Mouse (Mus musculus) forebrain, embryonic 12.5 days (tissue): ENCODE measurements around the gene Pramef12. TPM values are rescaled to one million over a fixed set of nuclear protein-coding genes. Genes with fewer than 3 reads are reported as not detected.
"Not testable (repeated sequence)": the region's sequence is repeated elsewhere in the genome, so short reads cannot be mapped to it uniquely, and the experiment has no call there.

ENCODE experiments used
- ATAC-seq: fragments of 200-750 bp; cut with Nextera tagmentation; 2 replicates; pipeline ENCODE4 v1.8.0; 2017; ENCODE audit warnings: moderate TSS enrichment; ENCODE audit not compliant: low FRiP score
- H3K27ac ChIP-seq: fragments of 300-500 bp; sonication (generic); 2 replicates; pipeline ENCODE4 v1.5.1; 2016; ENCODE audit warnings: mild to moderate bottlenecking
- H3K27me3 ChIP-seq: fragments of 300-500 bp; sonication (generic); 2 replicates; pipeline ENCODE4 v1.6.1; 2016; ENCODE audit warnings: mild to moderate bottlenecking
- H3K36me3 ChIP-seq: fragments of 300-500 bp; sonication (generic); replicated peaks from 2 replicates; pipeline ENCODE4 v1.6.1; 2016; ENCODE audit warnings: mild to moderate bottlenecking
- H3K4me1 ChIP-seq: fragments of 300-500 bp; sonication (generic); 2 replicates; pipeline ENCODE4 v1.6.1; 2016
- H3K4me2 ChIP-seq: fragments of 300-500 bp; sonication (generic); 2 replicates; pipeline ENCODE4 v1.6.1; 2016; ENCODE audit warnings: mild to moderate bottlenecking, moderate library complexity
- H3K4me3 ChIP-seq: fragments of 300-500 bp; sonication (generic); replicated peaks from 2 replicates; pipeline ENCODE4 v1.5.1; 2016; ENCODE audit warnings: mild to moderate bottlenecking
- H3K9ac ChIP-seq: fragments of 300-500 bp; sonication (generic); 2 replicates; pipeline ENCODE4 v1.6.1; 2016; ENCODE audit warnings: mild to moderate bottlenecking
- H3K9me3 ChIP-seq: fragments of 300-500 bp; sonication (generic); 2 replicates; pipeline ENCODE4 v1.6.1; 2016
- WGBS: fragments of 180-500 bp; shearing (Covaris S2); methylation state at CpG from one replicate; pipeline ENCODE4 v1.1.7; 2016; 5-methylcytosine and 5-hydroxymethylcytosine counted together
- polyA plus RNA-seq: library from polyadenylated mRNA; unstranded; fragments of >200 nt; fragmentation: Nextera tagmentation; extraction: Ambion mirVana; gene quantifications from 2 replicates; pipeline ENCODE4 v1.2.1, GENCODE M21; 2016

Pramef12 gene
- polyA plus RNA-seq, 1 experiment from 2014 or later = not detected

GRCm38 (mm10) chr4:144402712-144403111 is 5.6 kb downstream of the Pramef12 start:
- Histone ChIP-seq H3K4me2 (no peak overlapping the region), H3K4me3 (no peak overlapping the region), H3K36me3 (no peaks in the 10 kb centered on the region), H3K9ac (no peak overlapping the region), H3K9me3 (0 out of 2 replicates have a peak, but pooled peaks cover 1% of the 10 kb centered on the region), H3K4me1 (no peaks in the 10 kb centered on the region), H3K27ac (no peak overlapping the region), H3K27me3 (no peaks in the 10 kb centered on the region)
- 86% methylated on average over 4 of the region's 4 CpGs for WGBS
- ATAC-seq = no peak

- Histone ChIP-seq H3K9ac (no peak overlapping the region), H3K9me3 (peaks cover 24% of the 10 kb centered on the region), H3K36me3 (no peaks in the 10 kb centered on the region), H3K4me2 (no peak overlapping the region), H3K27me3 (no peaks in the 10 kb centered on the region), H3K4me1 (no peaks in the 10 kb centered on the region), H3K4me3 (no peak overlapping the region), H3K27ac (no peak overlapping the region)
- WGBS = 51% methylated on average over 3 of the region's 3 CpGs
- no peak for ATAC-seq
Observed at GRCm38 (mm10) chr4:144396316-144396715, 11.9 kb downstream of the Pramef12 start.

DNA sequence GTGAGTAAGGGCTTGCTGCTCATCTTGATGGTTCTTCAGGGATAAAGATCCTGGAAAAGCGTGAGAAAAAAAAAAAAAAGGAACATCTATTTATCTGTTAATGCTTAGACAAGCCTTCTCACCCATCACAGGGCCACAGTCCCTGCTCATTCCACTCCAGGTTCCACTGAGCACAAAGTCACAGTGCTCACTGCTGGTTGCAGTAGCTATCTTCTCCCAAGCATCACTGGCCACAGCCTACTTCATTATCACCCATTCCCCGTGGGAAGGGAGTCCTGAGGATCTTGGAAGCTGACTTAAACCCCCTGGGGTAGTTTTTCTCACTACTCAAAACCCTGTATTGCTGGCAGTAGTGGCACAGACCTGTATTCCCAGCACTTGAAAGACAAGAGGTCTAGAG is 30.4 kb downstream of the Pramef12 start, which contains the start of gene Pramef20:
Gene Pramef20 (minus strand): TSS at position 23 of the 400 bp plus-strand sequence.
- H3K27ac ChIP-seq = no peak within 1 kb of the TSS
- no peak within 1 kb of the TSS for H3K4me2 ChIP-seq
- no peak within 1 kb of the TSS for H3K4me3 ChIP-seq
- WGBS = 60% methylated on average over 2 of the region's 2 CpGs
- H3K4me1 ChIP-seq = no peaks in the 10 kb centered on the region
- H3K36me3 ChIP-seq = no peaks in the 10 kb centered on the region
- no peak for ATAC-seq
- H3K27me3 ChIP-seq = no peaks in the 10 kb centered on the region
- peaks cover 32% of the 10 kb centered on the region for H3K9me3 ChIP-seq
- H3K9ac ChIP-seq = no peak within 1 kb of the TSS

GRCm38 (mm10) chr4:144357642-144358041 is 50.6 kb downstream of the Pramef12 start, which contains the start of gene Gm13119:
Gene Gm13119, plus strand, starts transcription at chr4:144357942.
- H3K27ac ChIP-seq, H3K27me3 ChIP-seq, H3K4me3 ChIP-seq, ATAC-seq, H3K9ac ChIP-seq, H3K36me3 ChIP-seq, H3K4me1 ChIP-seq, H3K4me2 ChIP-seq: not testable (repeated sequence)
- H3K9me3 ChIP-seq = peaks cover 26% of the 10 kb centered on the region; the same call in 1 of the 2 replicates
- 86% methylated on average over 3 of the region's 3 CpGs for WGBS

Other genes with a start within 250 kb of the Pramef12 start
- gene Oog3, start 245.8 kb downstream of the Pramef12 start, polyA plus RNA-seq = not detected in 2 replicates
- gene Oog2, start 217.7 kb downstream of the Pramef12 start, polyA plus RNA-seq = not detected in 2 replicates
- not detected in 2 replicates for gene C87977, start 195.1 kb downstream of the Pramef12 start, polyA plus RNA-seq
- not detected in 2 replicates for gene Pramel5, start 128.0 kb downstream of the Pramef12 start, polyA plus RNA-seq
- not detected in 2 replicates for gene Gm13128, start 78.2 kb downstream of the Pramef12 start, polyA plus RNA-seq
- not detected in 2 replicates for gene Gm13119, start 50.5 kb downstream of the Pramef12 start, polyA plus RNA-seq
- gene Pramef20, start 30.5 kb downstream of the Pramef12 start, polyA plus RNA-seq = not detected in 2 replicates
- not detected in 2 replicates for gene 1700012P22Rik, start 30.3 kb upstream of the Pramef12 start, polyA plus RNA-seq
- not detected in 2 replicates for gene Gm9944, start 44.9 kb upstream of the Pramef12 start, polyA plus RNA-seq
- gene Aadacl3, start 55.3 kb upstream of the Pramef12 start, polyA plus RNA-seq = not detected in 2 replicates
- gene 9430007A20Rik, start 111.4 kb upstream of the Pramef12 start, polyA plus RNA-seq = not detected in 2 replicates
- gene Gm13124, start 156.7 kb upstream of the Pramef12 start, polyA plus RNA-seq = not detected in 2 replicates
- gene Aadacl4, start 205.2 kb upstream of the Pramef12 start, polyA plus RNA-seq = not detected in 2 replicates